Mouse (Mus musculus): ENCODE measurements around the gene Sppl3. TPM values are rescaled to one million over a fixed set of nuclear protein-coding genes. Genes with fewer than 3 reads are reported as not detected.

Sppl3 gene
- polyA plus RNA-seq, 1 experiment from 2014 or later, result 6.9 TPM

DNA sequence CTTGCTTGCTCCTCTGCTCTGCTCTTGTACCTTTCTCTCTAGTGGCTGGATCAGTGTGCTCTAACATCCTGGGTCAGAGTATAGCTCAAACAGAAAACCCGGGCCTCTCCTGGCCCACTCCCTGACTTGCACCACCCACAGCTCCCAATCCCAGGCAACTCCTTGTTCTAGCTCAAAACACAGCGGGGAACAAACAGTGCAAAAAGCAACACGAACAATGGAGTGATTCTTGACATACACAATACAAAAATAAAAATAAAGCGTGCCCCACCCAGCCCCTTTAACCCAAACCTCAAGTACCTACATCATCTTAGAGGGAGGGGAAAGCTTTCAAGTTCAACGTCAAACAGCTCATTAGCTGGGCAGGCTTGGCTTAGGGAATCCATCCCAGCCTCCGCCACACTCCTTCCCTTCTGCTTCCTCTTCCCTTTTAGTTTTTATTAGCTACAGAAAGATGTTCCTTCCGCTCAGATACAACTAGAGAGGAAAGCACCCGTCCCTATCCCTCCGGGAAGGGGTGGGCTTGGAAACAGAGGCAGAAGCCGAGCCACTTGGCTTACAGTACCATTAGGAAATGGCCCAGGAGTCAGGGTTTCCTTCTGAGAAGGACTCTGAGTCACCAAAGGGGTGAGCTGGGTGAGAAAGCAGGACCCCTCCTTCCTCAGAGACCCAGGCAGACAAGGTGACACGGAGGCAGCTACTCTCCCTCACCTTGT is 134.5 kb downstream of the Sppl3 start:
- Histone ChIP-seq H3K4me1 (no peaks in the 10 kb centered on the region), H3K9me3 (no peaks in the 10 kb centered on the region), H3K27me3 (replicated peaks) (no peaks in the 10 kb centered on the region), H3K4me3 (no peak overlapping the region), H3K9ac (no peak overlapping the region), H3K4me2 (no peak overlapping the region), H3K27ac (replicated peaks) (no peak overlapping the region), H3K36me3 (peaks cover 79% of the 10 kb centered on the region)
- no peak for ATAC-seq (ENCODE audit: extremely low read depth, insufficient number of reproducible peaks, low FRiP score, low TSS enrichment)
- 72% methylated on average over 11 of the region's 11 CpGs for WGBS

DNA sequence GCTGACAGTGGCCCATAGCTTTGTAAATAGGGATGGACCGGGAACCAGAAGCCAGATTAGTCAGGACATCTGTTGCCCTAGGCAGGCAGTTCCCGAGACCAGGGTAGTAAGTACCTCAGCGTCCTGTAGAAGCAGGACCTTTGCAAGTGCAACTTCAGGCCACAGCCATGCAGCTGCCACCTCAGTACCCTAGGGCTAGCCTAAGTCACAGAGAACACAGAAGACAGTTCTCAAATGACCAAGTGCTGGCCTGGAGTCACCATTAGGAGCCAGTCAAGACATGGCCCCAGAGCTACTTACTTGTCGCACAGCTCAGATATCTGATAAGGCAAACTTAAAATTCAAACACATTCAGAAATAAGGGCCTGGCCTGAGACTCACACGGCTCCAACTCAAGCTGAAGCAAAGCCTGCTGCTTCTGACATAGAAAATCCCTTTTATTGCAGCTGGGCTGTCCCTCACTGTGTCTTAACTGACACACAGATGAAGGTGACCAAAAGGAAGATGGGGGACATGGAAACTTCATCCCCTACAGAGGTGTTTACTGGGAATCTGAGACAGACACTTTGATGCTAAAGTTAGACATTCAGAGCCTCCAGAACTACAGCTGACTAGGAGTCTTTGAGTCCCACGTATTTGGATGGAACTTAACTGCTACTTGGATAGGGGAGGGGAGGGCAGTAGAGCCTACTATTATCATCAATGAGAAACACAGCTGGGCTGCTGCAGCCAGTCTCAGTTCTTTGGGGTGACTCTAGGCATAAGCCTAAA is 135.2 kb downstream of the Sppl3 start:
- 73% methylated on average over 6 of the region's 6 CpGs for WGBS
- ATAC-seq (ENCODE audit: extremely low read depth, insufficient number of reproducible peaks, low FRiP score, low TSS enrichment), result no peak
- H3K9me3 ChIP-seq, result no peaks in the 10 kb centered on the region

GRCm38 (mm10) chr5:115146747-115147130 is 135.8 kb downstream of the Sppl3 start:
- Histone ChIP-seq H3K9me3 (no peaks in the 10 kb centered on the region), H3K4me3 (no peak overlapping the region), H3K27ac (replicated peaks) (no peak overlapping the region), H3K27me3 (replicated peaks) (no peaks in the 10 kb centered on the region), H3K4me1 (peaks cover 9% of the 10 kb centered on the region), H3K9ac (no peak overlapping the region), H3K4me2 (no peak overlapping the region), H3K36me3 (peaks cover 89% of the 10 kb centered on the region)
- ATAC-seq (ENCODE audit: extremely low read depth, insufficient number of reproducible peaks, low FRiP score, low TSS enrichment), result no peak

More for the DNA sequence above, 135.2 kb downstream of the Sppl3 start:
- no peaks in the 10 kb centered on the region for H3K27me3 ChIP-seq (replicated peaks)
- H3K4me2 ChIP-seq, result no peak overlapping the region
- no peak overlapping the region for H3K9ac ChIP-seq
- no peak overlapping the region for H3K4me3 ChIP-seq
- no peak overlapping the region for H3K27ac ChIP-seq (replicated peaks)
- H3K36me3 ChIP-seq, result peaks cover 86% of the 10 kb centered on the region
- peaks cover 4% of the 10 kb centered on the region for H3K4me1 ChIP-seq

GRCm38 (mm10) chr5:115147388-115147787 is 136.5 kb downstream of the Sppl3 start:
- H3K27me3 ChIP-seq (replicated peaks), result no peaks in the 10 kb centered on the region
- 81% methylated on average over 3 of the region's 3 CpGs for WGBS
- H3K4me3 ChIP-seq, result no peak overlapping the region
- H3K27ac ChIP-seq (replicated peaks), result no peak overlapping the region
- no peak overlapping the region for H3K9ac ChIP-seq
- ATAC-seq (ENCODE audit: extremely low read depth, insufficient number of reproducible peaks, low FRiP score, low TSS enrichment), result no peak
- peaks cover 82% of the 10 kb centered on the region for H3K36me3 ChIP-seq
- no peak overlapping the region for H3K4me2 ChIP-seq
- no peaks in the 10 kb centered on the region for H3K9me3 ChIP-seq
- H3K4me1 ChIP-seq, result peaks cover 16% of the 10 kb centered on the region

DNA sequence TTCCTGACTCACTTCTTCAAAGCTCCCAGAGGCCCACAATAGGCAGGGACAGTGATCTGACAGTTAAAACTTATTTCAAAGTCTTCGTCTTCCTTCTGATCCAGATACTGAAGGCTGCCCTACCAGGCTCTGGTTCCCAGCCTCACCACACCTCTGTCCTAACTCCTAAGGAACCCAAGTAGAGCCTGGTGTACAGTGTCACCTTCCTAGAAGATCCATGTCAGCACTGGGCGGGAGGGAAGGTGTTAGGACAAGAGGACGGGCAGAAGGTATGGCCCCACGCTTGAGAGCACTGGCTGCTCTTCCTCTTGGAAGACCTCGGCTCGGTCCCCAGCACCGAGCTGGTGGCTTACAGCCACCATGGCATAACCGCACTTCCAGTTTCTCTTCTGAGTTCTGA is 137.4 kb downstream of the Sppl3 start:
- H3K27ac ChIP-seq (replicated peaks), result no peak overlapping the region
- H3K27me3 ChIP-seq (replicated peaks), result no peaks in the 10 kb centered on the region
- no peaks in the 10 kb centered on the region for H3K9me3 ChIP-seq
- no peak overlapping the region for H3K4me2 ChIP-seq
- WGBS, result 81% methylated on average over 8 of the region's 8 CpGs
- peaks cover 84% of the 10 kb centered on the region for H3K36me3 ChIP-seq
- no peak overlapping the region for H3K4me3 ChIP-seq
- ATAC-seq (ENCODE audit: extremely low read depth, insufficient number of reproducible peaks, low FRiP score, low TSS enrichment), result no peak
- H3K4me1 ChIP-seq, result peaks cover 26% of the 10 kb centered on the region
- no peak overlapping the region for H3K9ac ChIP-seq

Other genes with a start within 250 kb of the Sppl3 start
- 28.5 and 29.3 TPM in 2 replicates for gene Ankrd13a, start 236.5 kb upstream of the Sppl3 start, polyA plus RNA-seq (2015; fragmentation: Nextera tagmentation; extraction: Ambion mirVana)
- gene Git2, start 235.6 kb upstream of the Sppl3 start, polyA plus RNA-seq (2015; fragmentation: Nextera tagmentation; extraction: Ambion mirVana), result 28.1 and 30.3 TPM in 2 replicates
- 53.8 and 54.5 TPM in 2 replicates for gene 1500011B03Rik, start 187.7 kb upstream of the Sppl3 start, polyA plus RNA-seq (2015; fragmentation: Nextera tagmentation; extraction: Ambion mirVana)
- not detected in 2 replicates for gene 4930519G04Rik, start 157.5 kb upstream of the Sppl3 start, polyA plus RNA-seq (2015; fragmentation: Nextera tagmentation; extraction: Ambion mirVana)
- gene Gm9936, start 152.5 kb upstream of the Sppl3 start, polyA plus RNA-seq (2015; fragmentation: Nextera tagmentation; extraction: Ambion mirVana), result not detected in 2 replicates
- 4.5 and 6.2 TPM in 2 replicates for gene Oasl2, start 114.2 kb upstream of the Sppl3 start, polyA plus RNA-seq (2015; fragmentation: Nextera tagmentation; extraction: Ambion mirVana)
- 0.56 and 0.67 TPM in 2 replicates for gene Oasl1, start 87.9 kb upstream of the Sppl3 start, polyA plus RNA-seq (2015; fragmentation: Nextera tagmentation; extraction: Ambion mirVana)
- 37.4 and 40.6 TPM in 2 replicates for gene 2210016L21Rik, start 69.0 kb upstream of the Sppl3 start, polyA plus RNA-seq (2015; fragmentation: Nextera tagmentation; extraction: Ambion mirVana)
- 0.13 and 0.17 TPM in 2 replicates for gene Hnf1a, start 40.0 kb upstream of the Sppl3 start, polyA plus RNA-seq (2015; fragmentation: Nextera tagmentation; extraction: Ambion mirVana)
- 16.7 and 18.7 TPM in 2 replicates for gene Gm10401, start 87.2 kb downstream of the Sppl3 start, polyA plus RNA-seq (2015; fragmentation: Nextera tagmentation; extraction: Ambion mirVana)
- gene Acads, start 108.2 kb downstream of the Sppl3 start, polyA plus RNA-seq (2015; fragmentation: Nextera tagmentation; extraction: Ambion mirVana), result 103 and 112 TPM in 2 replicates
- 17.3 and 18.5 TPM in 2 replicates for gene Unc119b, start 123.8 kb downstream of the Sppl3 start, polyA plus RNA-seq (2015; fragmentation: Nextera tagmentation; extraction: Ambion mirVana)
- 65.8 and 71.6 TPM in 2 replicates for gene Mlec, start 147.0 kb downstream of the Sppl3 start, polyA plus RNA-seq (2015; fragmentation: Nextera tagmentation; extraction: Ambion mirVana)
- gene Cabp1, start 183.2 kb downstream of the Sppl3 start, polyA plus RNA-seq (2015; fragmentation: Nextera tagmentation; extraction: Ambion mirVana), result 0.53 and 0.60 TPM in 2 replicates
- gene Pop5, start 224.7 kb downstream of the Sppl3 start, polyA plus RNA-seq (2015; fragmentation: Nextera tagmentation; extraction: Ambion mirVana), result 63.6 and 73.0 TPM in 2 replicates

All from heart, embryonic 13.5 days (tissue).